Mouse (Mus musculus) intestine, postnatal 0 days (tissue): Measurements from ENCODE around the gene Tamm41. TPM values are rescaled to one million over a fixed set of nuclear protein-coding genes. Genes with fewer than 3 reads are reported as not detected.

ENCODE experiments used
- ATAC-seq: fragments of 200-750 bp; cut with Nextera tagmentation; 2 replicates; pipeline ENCODE4 v1.8.0; 2017; ENCODE audit warnings: mild to moderate bottlenecking, moderate TSS enrichment, moderate library complexity
- H3K27ac ChIP-seq: fragments of 300-500 bp; sonication (generic); 2 replicates; pipeline ENCODE4 v1.5.1; 2014; ENCODE audit warnings: mild to moderate bottlenecking, low read depth, low read length, moderate library complexity
- H3K27me3 ChIP-seq: fragments of 300-500 bp; sonication (generic); replicated peaks from 2 replicates; pipeline ENCODE4 v1.6.1; 2014; ENCODE audit warnings: low read length, mixed read lengths; ENCODE audit not compliant: control insufficient read depth, insufficient read depth
- H3K36me3 ChIP-seq: fragments of 300-500 bp; sonication (generic); 2 replicates; pipeline ENCODE4 v1.6.1; 2014; ENCODE audit warnings: mild to moderate bottlenecking, moderate library complexity; ENCODE audit not compliant: control insufficient read depth, insufficient read depth
- H3K4me1 ChIP-seq: fragments of 300-500 bp; sonication (generic); replicated peaks from 2 replicates; pipeline ENCODE4 v1.6.1; 2014; ENCODE audit warnings: antibody characterized with exemption, low read length, mixed read lengths; ENCODE audit not compliant: control insufficient read depth, insufficient read depth
- H3K4me2 ChIP-seq: fragments of 300-500 bp; sonication (generic); replicated peaks from 2 replicates; pipeline ENCODE4 v1.6.1; 2014; ENCODE audit warnings: low read depth, mild to moderate bottlenecking, moderate library complexity
- H3K4me3 ChIP-seq: fragments of 300-500 bp; sonication (generic); 2 replicates; pipeline ENCODE4 v1.5.1; 2014; ENCODE audit warnings: low read depth, low read length
- H3K9ac ChIP-seq: fragments of 300-500 bp; sonication (generic); 2 replicates; pipeline ENCODE4 v1.6.1; 2014; ENCODE audit warnings: mild to moderate bottlenecking, low read depth, low read length
- H3K9me3 ChIP-seq: fragments of 300-500 bp; sonication (generic); 2 replicates; pipeline ENCODE4 v1.6.1; 2016; ENCODE audit warnings: mixed run types; ENCODE audit not compliant: control insufficient read depth
- CTCF ChIP-seq: sonication (generic); IDR thresholded peaks from 2 replicates; pipeline ENCODE4 v1.5.1; 2016; ENCODE audit warnings: low read depth, mild to moderate bottlenecking, control low read depth, antibody characterized with exemption, moderate library complexity
- WGBS: fragments of 180-500 bp; shearing (Covaris S2); extraction: QIAGEN DNeasy Blood & Tissue Kit; methylation state at CpG from one replicate; pipeline ENCODE4 v1.1.7; 2014; 5-methylcytosine and 5-hydroxymethylcytosine counted together
- polyA plus RNA-seq: library from polyadenylated mRNA; unstranded; fragments of >200 nt; fragmentation: Nextera tagmentation; extraction: Ambion mirVana; gene quantifications from 2 replicates; pipeline ENCODE4 v1.2.1, GENCODE M21; 2015

The Tamm41 gene
- polyA plus RNA-seq, 1 experiment from 2014 or later: 42.6 TPM

DNA sequence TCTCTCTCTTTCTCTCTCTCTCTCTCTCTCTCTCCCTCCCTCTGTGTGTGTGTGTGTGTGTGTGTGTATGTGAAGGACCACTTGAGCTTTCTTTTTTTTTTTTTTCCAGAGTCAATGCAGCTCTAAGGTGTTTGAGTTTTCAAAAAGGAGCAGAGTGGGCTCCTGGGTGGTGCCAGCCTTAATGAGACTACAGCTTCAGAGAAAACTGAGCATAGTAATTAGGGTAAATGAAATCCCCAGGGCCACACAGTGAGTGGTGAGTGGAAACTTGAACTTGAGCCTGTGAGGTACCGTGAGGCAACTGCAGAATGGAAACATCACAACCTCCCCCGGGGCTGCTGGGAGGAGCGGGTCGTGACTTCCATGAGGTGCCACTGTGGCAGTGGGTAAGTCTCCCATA lies 45.8 kb downstream of the Tamm41 start:
- Histone ChIP-seq H3K4me2 (no peak overlapping the region), H3K4me3 (no peak overlapping the region), H3K36me3 (no peaks in the 10 kb centered on the region), H3K9ac (no peak overlapping the region), H3K27me3 (no peaks in the 10 kb centered on the region), H3K4me1 (no peaks in the 10 kb centered on the region), H3K27ac (no peak overlapping the region), H3K9me3 (no peaks in the 10 kb centered on the region)
- TF ChIP-seq CTCF: no peak
- 92% methylated on average over 4 of the region's 4 CpGs for WGBS
- no peak for ATAC-seq

DNA sequence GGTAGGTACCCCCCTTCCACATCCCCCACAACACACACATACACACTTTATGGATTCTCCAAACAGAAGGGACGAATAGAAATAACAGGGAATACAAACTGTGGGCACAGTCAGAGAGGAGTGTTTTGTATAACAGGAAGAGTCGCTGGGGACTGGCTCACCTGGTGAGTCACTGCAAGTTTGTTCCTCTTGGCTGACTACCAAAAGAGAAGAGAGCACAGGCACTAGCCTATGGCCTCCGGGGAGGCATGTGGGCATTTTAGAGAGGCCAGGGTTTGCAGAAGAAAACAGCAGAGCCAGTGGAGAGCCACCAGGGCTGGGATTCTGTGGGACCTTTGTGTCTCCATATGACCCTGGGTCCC lies 49.1 kb downstream of the Tamm41 start:
- 46% methylated on average over 3 of the region's 3 CpGs for WGBS
- TF ChIP-seq CTCF: no peak
- no peak overlapping the region for H3K27ac ChIP-seq
- H3K9me3 ChIP-seq: no peaks in the 10 kb centered on the region
- ATAC-seq: peak; percentile 84
- no peak overlapping the region for H3K9ac ChIP-seq
- no peak overlapping the region for H3K4me3 ChIP-seq
- no peaks in the 10 kb centered on the region for H3K36me3 ChIP-seq
- H3K27me3 ChIP-seq: no peaks in the 10 kb centered on the region
- no peaks in the 10 kb centered on the region for H3K4me1 ChIP-seq
- no peak overlapping the region for H3K4me2 ChIP-seq

DNA sequence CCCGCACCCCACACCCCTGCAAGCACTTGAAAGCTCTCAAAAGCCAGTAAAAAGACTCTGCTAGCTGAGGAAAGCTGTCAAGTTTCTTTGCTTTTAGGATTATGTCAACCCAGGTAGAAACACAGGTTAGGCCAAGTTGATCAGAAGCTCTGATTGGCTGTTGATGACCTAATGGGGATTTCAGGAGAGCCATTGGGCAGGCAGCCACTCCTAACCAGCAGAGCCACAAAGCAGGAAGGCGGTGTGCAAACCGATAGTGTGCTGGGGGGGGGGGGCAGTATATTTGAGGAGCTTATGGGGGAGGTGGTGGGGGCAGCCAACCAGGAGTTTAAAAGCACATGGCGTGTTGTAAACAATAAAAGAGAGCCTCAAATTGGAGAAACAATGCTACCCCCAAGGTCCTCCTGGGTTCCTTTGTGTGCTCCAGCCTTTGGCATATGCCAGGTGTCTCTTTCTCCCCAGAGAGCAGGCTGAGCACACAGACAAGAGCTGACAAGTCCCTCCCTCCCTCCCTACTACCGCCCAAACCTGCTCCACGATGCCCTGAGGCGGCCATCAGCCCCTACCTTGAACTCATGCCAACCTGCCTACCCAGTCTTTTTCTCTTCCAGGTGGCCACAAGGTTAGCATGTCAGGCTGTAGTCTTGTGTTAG lies 49.6 kb downstream of the Tamm41 start:
- TF ChIP-seq CTCF: no peak
- Histone ChIP-seq H3K9me3 (no peaks in the 10 kb centered on the region), H3K36me3 (no peaks in the 10 kb centered on the region), H3K4me3 (no peak overlapping the region), H3K27ac (no peak overlapping the region), H3K4me1 (no peaks in the 10 kb centered on the region), H3K4me2 (no peak overlapping the region), H3K9ac (no peak overlapping the region), H3K27me3 (no peaks in the 10 kb centered on the region)
- ATAC-seq: peak; percentile 82
- 45% methylated on average over 7 of the region's 7 CpGs for WGBS

DNA sequence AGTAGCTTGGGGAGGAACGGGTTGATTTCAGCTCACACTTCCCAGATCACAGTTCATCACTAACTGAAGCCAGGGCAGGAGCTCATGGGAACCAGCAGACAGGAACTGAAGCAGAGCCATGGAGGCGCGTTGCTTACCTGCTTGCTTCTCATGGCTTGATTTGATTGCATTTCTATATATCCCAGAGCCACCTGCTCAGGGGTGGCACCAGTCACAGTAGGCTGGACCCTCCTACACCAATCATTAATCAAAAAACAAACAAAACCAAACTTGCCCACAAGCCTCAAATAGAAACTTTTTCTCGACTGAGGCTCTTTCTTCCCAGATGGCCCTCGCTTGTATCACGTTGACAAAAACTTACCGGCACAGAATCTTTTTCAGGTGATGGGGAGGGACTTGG lies 55.0 kb downstream of the Tamm41 start:
- no peaks in the 10 kb centered on the region for H3K9me3 ChIP-seq
- WGBS: 46% methylated on average over 7 of the region's 7 CpGs
- ATAC-seq: no peak
- H3K4me1 ChIP-seq: no peaks in the 10 kb centered on the region
- no peak overlapping the region for H3K9ac ChIP-seq
- no peak overlapping the region for H3K4me3 ChIP-seq
- H3K27ac ChIP-seq: no peak overlapping the region
- H3K36me3 ChIP-seq: no peaks in the 10 kb centered on the region
- no peak for TF ChIP-seq CTCF
- no peaks in the 10 kb centered on the region for H3K27me3 ChIP-seq
- no peak overlapping the region for H3K4me2 ChIP-seq

DNA sequence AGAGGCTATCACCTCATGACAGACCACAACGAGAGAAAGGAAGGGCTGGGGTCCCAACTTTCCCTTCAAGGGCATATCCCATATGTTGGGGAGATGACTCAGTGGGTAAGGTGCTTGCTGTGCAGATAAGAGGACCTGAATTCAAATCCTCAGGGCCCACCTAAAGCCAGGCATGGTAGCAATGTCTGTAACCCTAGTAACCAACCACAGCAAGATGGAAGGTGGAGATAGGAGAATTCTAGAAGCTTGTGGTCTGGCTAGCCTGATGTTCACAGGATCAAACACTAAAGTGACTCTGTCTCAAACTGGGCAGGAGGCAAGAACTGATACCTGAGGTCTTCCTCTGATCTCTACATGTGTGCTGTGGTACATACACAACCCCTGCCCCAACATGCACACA lies 58.0 kb downstream of the Tamm41 start:
- Histone ChIP-seq H3K4me3 (no peak overlapping the region), H3K27me3 (no peaks in the 10 kb centered on the region), H3K27ac (no peak overlapping the region), H3K4me1 (no peaks in the 10 kb centered on the region), H3K36me3 (no peaks in the 10 kb centered on the region), H3K4me2 (no peak overlapping the region), H3K9me3 (no peaks in the 10 kb centered on the region), H3K9ac (no peak overlapping the region)
- WGBS: 79% methylated on average over 1 of the region's 1 CpGs
- ATAC-seq: no peak
- TF ChIP-seq CTCF: no peak

DNA sequence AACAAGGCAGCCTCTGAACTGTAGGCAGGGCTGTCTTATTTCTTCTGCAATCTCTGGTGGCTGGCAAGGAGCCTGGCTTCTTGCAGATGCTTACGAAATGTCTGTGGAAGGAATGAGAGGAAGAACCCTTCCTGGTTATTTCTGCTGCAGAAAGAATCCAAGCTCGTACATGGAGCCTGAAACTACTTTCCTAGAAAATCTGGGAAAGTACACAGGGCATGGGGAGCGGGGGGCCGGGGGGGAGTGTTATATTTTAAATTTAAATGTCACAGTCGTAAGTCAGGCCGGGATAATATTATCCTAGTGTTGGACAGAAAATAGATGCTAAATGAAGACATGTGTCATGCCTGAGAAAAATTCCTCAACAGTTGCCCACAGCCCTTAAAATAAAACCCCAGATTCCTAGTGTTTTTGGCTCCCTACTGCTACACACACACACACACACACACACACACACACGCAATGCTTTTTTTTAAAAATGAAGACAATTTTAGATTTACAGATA lies 60.7 kb downstream of the Tamm41 start:
- Histone ChIP-seq H3K9ac (no peak overlapping the region), H3K4me3 (no peak overlapping the region), H3K36me3 (no peaks in the 10 kb centered on the region), H3K9me3 (no peaks in the 10 kb centered on the region), H3K27ac (no peak overlapping the region), H3K4me1 (no peaks in the 10 kb centered on the region), H3K27me3 (no peaks in the 10 kb centered on the region), H3K4me2 (no peak overlapping the region)
- TF ChIP-seq CTCF: no peak
- ATAC-seq: no peak
- WGBS: 76% methylated on average over 7 of the region's 7 CpGs

DNA sequence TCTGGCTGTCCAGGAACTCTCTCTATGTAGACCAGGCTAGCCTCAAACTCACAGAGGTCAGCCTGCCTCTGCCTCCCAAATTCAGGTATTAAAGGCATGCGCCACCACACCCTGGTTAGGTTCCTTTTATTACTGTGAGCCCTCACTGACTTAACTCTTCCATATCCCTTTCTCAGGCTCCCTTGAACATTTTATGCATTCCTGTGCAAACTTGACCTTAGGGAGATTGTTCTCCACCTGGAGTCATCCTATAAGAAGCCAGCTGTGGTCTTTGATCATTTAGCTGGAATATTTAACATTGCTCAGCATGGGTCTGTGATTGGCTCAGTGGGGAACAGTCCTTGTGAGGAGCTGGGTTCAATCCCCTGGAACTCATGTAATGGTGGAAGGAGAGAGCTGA lies 63.3 kb downstream of the Tamm41 start:
- 96% methylated on average over 1 of the region's 1 CpGs for WGBS
- Histone ChIP-seq H3K27ac (no peak overlapping the region), H3K4me3 (no peak overlapping the region)

More for the DNA sequence above, 63.3 kb downstream of the Tamm41 start:
- H3K4me2 ChIP-seq: no peak overlapping the region
- H3K27me3 ChIP-seq: no peaks in the 10 kb centered on the region
- no peak overlapping the region for H3K9ac ChIP-seq
- no peaks in the 10 kb centered on the region for H3K36me3 ChIP-seq
- ATAC-seq: no peak
- H3K9me3 ChIP-seq: no peaks in the 10 kb centered on the region
- TF ChIP-seq CTCF: no peak
- no peaks in the 10 kb centered on the region; the same call in 1 of the 2 replicates for H3K4me1 ChIP-seq
